Mouse (Mus musculus): ENCODE measurements around the gene Slco2b1. TPM values are rescaled to one million over a fixed set of nuclear protein-coding genes. Genes with fewer than 3 reads are reported as not detected.

Slco2b1 gene
- polyA plus RNA-seq (2021; fragmentation: Nextera tagmentation), result 3.5 and 4.2 TPM in 2 replicates
- long read RNA-seq, experiment 1, full-length matches to known transcripts, result 20 of 39 reads
- long read RNA-seq, experiment 1, partial matches to known transcripts, result 12 of 39 reads
- long read RNA-seq, experiment 1, other reads (novel, unspliced or antisense), result 7 of 39 reads
- long read RNA-seq, experiment 2, full-length matches to known transcripts, result 1 of 7 reads
- long read RNA-seq, experiment 2, partial matches to known transcripts, result 4 of 7 reads
- long read RNA-seq, experiment 2, other reads (novel, unspliced or antisense), result 2 of 7 reads

GRCm38 (mm10) chr7:99711166-99711565 is at the start of gene Slco2b1:
Slco2b1 (minus strand) TSS chr7:99711340.

DNA sequence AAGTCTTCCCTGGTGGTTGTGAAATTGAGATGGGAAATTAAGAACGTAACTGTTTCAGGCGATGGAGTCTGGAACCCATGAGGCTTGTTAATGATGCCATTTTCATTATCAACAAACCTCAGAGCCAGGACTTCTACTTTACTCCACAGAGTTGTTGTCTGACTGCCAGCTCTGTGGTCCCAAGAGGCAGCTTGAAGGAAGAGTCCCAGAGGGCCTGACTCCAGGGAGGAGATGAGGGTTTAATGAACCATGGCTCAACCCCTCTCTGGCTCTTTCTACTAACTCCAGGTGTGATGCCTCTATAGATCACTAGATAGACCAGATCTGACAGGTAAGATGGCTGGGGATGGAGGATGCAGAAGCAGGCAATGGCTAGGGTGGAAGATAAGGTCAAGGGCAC is 18.8 kb upstream of the Slco2b1 start, which contains the start of gene Olfr520:
TSS of gene Olfr520 (plus strand) at position 301 of the 400 bp plus-strand sequence.

GRCm38 (mm10) chr7:99626376-99627270 is 84.5 kb downstream of the Slco2b1 start, which contains the start of gene Tpbgl:
Tpbgl (minus strand) TSS chr7:99627103.

Other genes starting within 250 kb of the Slco2b1 start
- 0.51 and 2.3 TPM in 2 replicates for gene Klhl35, start 245.3 kb downstream of the Slco2b1 start, polyA plus RNA-seq (2021; fragmentation: Nextera tagmentation)
- gene Rps3, start 227.6 kb downstream of the Slco2b1 start, polyA plus RNA-seq (2021; fragmentation: Nextera tagmentation), result 753 and 1,017 TPM in 2 replicates
- gene Arrb1, start 175.9 kb downstream of the Slco2b1 start, polyA plus RNA-seq (2021; fragmentation: Nextera tagmentation), result 16.9 and 17.7 TPM in 2 replicates
- gene Tpbgl, start 84.2 kb downstream of the Slco2b1 start, polyA plus RNA-seq (2021; fragmentation: Nextera tagmentation), result 1.2 and 3.1 TPM in 2 replicates
- not detected in 2 replicates for gene Olfr520, start 18.9 kb upstream of the Slco2b1 start, polyA plus RNA-seq (2021; fragmentation: Nextera tagmentation)
- gene Olfr521, start 52.2 kb upstream of the Slco2b1 start, polyA plus RNA-seq (2021; fragmentation: Nextera tagmentation), result not detected in 2 replicates
- 1.2 and 1.8 TPM in 2 replicates for gene Neu3, start 117.1 kb upstream of the Slco2b1 start, polyA plus RNA-seq (2021; fragmentation: Nextera tagmentation)
- gene Xrra1, start 147.8 kb upstream of the Slco2b1 start, polyA plus RNA-seq (2021; fragmentation: Nextera tagmentation), result 0.79 and 0.89 TPM in 2 replicates
- gene Spcs2, start 152.1 kb upstream of the Slco2b1 start, polyA plus RNA-seq (2021; fragmentation: Nextera tagmentation), result 182 and 224 TPM in 2 replicates